Mouse (Mus musculus) gastrocnemius, adult 2 months (tissue): Measurements from ENCODE around the gene Zc2hc1b. TPM values are rescaled to one million over a fixed set of nuclear protein-coding genes. Genes with fewer than 3 reads are reported as not detected.

Source experiments
- DNase-seq: peaks from one replicate; pipeline ENCODE4 v3.0.0; 2022
- H3K27ac ChIP-seq: fragments of 200-600 bp; 2 replicates; pipeline ENCODE4 v1.8.1; 2022; ENCODE audit warnings: mild to moderate bottlenecking
- H3K4me3 ChIP-seq: fragments of 200-600 bp; 2 replicates; pipeline ENCODE4 v1.8.1; 2022; ENCODE audit warnings: mild to moderate bottlenecking, moderate library complexity
- CTCF ChIP-seq: fragments of 200-600 bp; IDR thresholded peaks from 2 replicates; pipeline ENCODE4 v1.8.1; 2022; ENCODE audit warnings: antibody characterized with exemption, mild to moderate bottlenecking, moderate library complexity
- intact Hi-C: fragments of 180-260 bp; cut with DNase I; formaldehyde crosslinking; loops from one replicate; pipeline ENCODE4 v1.15.1; 2025
- long read RNA-seq, 2 experiments: library from polyadenylated mRNA; stranded (forward); transcript quantifications; one replicate each; pipeline ENCODE4 v2.0.0; 2021
- total RNA-seq, 2 experiments: library from RNA; stranded (reverse); gene quantifications; 2 replicates each; pipeline ENCODE4 v1.2.3; 2021

Zc2hc1b gene
- total RNA-seq = not detected
- long read RNA-seq, experiment 1 = 0 reads
- long read RNA-seq, experiment 2 = 0 reads

GRCm38 (mm10) chr10:13177973-13178624, at the start of gene Zc2hc1b:
Zc2hc1b (minus strand) TSS chr10:13178023.
- no peak within 1 kb of the TSS for H3K4me3 ChIP-seq
- intact Hi-C loops = no loop called here
- TF ChIP-seq CTCF = no peak
- no peak for DNase-seq
- H3K27ac ChIP-seq = no peak within 1 kb of the TSS

GRCm38 (mm10) chr10:13225377-13226063, 47.7 kb upstream of the Zc2hc1b start:
- no peak for DNase-seq
- intact Hi-C loops = no loop called here
- Histone ChIP-seq H3K4me3 (no peak overlapping the region), H3K27ac (no peak overlapping the region)
- no peak for TF ChIP-seq CTCF

- no peak overlapping the region for H3K4me3 ChIP-seq
- TF ChIP-seq CTCF = no peak
- intact Hi-C loops = no loop called here
- no peak overlapping the region for H3K27ac ChIP-seq
- no peak for DNase-seq
These were observed 44.3 kb upstream of the Zc2hc1b start for GRCm38 (mm10) chr10:13222135-13222534.

- intact Hi-C loops = no loop called here
- no peak for TF ChIP-seq CTCF
- Histone ChIP-seq H3K4me3 (no peak overlapping the region), H3K27ac (no peak overlapping the region)
- DNase-seq = no peak
These were observed 42.2 kb upstream of the Zc2hc1b start for GRCm38 (mm10) chr10:13220061-13220460.

- intact Hi-C loops = no loop called here
- no peak for TF ChIP-seq CTCF
- no peak overlapping the region for H3K27ac ChIP-seq
These were observed 36.1 kb upstream of the Zc2hc1b start for GRCm38 (mm10) chr10:13213956-13214355.

GRCm38 (mm10) chr10:13212829-13213228, 35.0 kb upstream of the Zc2hc1b start:
- DNase-seq = no peak
- no peak for TF ChIP-seq CTCF
- H3K4me3 ChIP-seq = no peak overlapping the region
- H3K27ac ChIP-seq = no peak overlapping the region
- intact Hi-C loops = no loop called here

More at GRCm38 (mm10) chr10:13213956-13214355, 36.1 kb upstream of the Zc2hc1b start:
- no peak overlapping the region for H3K4me3 ChIP-seq
- DNase-seq = no peak

- intact Hi-C loops = no loop called here
- Histone ChIP-seq H3K27ac (no peak overlapping the region), H3K4me3 (no peak overlapping the region)
- no peak for TF ChIP-seq CTCF
- no peak for DNase-seq
These were observed 34.5 kb upstream of the Zc2hc1b start for GRCm38 (mm10) chr10:13212326-13212725.

- TF ChIP-seq CTCF = no peak
- Histone ChIP-seq H3K27ac (no peak overlapping the region), H3K4me3 (no peak overlapping the region)
- intact Hi-C loops = no loop called here
- no peak for DNase-seq
These were observed 32.3 kb upstream of the Zc2hc1b start for GRCm38 (mm10) chr10:13209930-13210637.

- H3K4me3 ChIP-seq = no peak overlapping the region
- no peak for DNase-seq
These were observed 31.7 kb upstream of the Zc2hc1b start for GRCm38 (mm10) chr10:13209506-13209905.

GRCm38 (mm10) chr10:13209061-13209460, 31.2 kb upstream of the Zc2hc1b start:
- intact Hi-C loops = no loop called here
- TF ChIP-seq CTCF = no peak
- Histone ChIP-seq H3K27ac (no peak overlapping the region), H3K4me3 (no peak overlapping the region)
- no peak for DNase-seq

More at GRCm38 (mm10) chr10:13209506-13209905, 31.7 kb upstream of the Zc2hc1b start:
- no peak overlapping the region for H3K27ac ChIP-seq
- intact Hi-C loops = no loop called here
- TF ChIP-seq CTCF = no peak

GRCm38 (mm10) chr10:13201741-13202293, 24.0 kb upstream of the Zc2hc1b start:
- DNase-seq = no peak
- no peak for TF ChIP-seq CTCF
- Histone ChIP-seq H3K27ac (no peak overlapping the region), H3K4me3 (no peak overlapping the region)
- intact Hi-C loops = no loop called here

- no peak for TF ChIP-seq CTCF
- H3K4me3 ChIP-seq = no peak overlapping the region
- no peak for DNase-seq
- no peak overlapping the region for H3K27ac ChIP-seq
- intact Hi-C loops = no loop called here
These were observed 23.0 kb upstream of the Zc2hc1b start for GRCm38 (mm10) chr10:13200862-13201261.

GRCm38 (mm10) chr10:13199234-13199633, 21.4 kb upstream of the Zc2hc1b start:
- no peak overlapping the region for H3K27ac ChIP-seq
- TF ChIP-seq CTCF = no peak
- intact Hi-C loops = no loop called here
- no peak overlapping the region for H3K4me3 ChIP-seq
- DNase-seq = no peak
